Mouse (Mus musculus) heart, adult 2 months (tissue): ENCODE measurements around the gene Cdc26.

Source experiments
- CTCF ChIP-seq: fragments of 200-600 bp; IDR thresholded peaks from 2 replicates; pipeline ENCODE4 v1.8.1; 2022; ENCODE audit warnings: antibody characterized with exemption, mild to moderate bottlenecking, moderate library complexity
- EP300 ChIP-seq: fragments of 200-500 bp; IDR thresholded peaks from 2 replicates; pipeline ENCODE4 v1.6.1; 2011; ENCODE audit warnings: low read depth, low read length, control low read depth; ENCODE audit not compliant: insufficient read depth

DNA sequence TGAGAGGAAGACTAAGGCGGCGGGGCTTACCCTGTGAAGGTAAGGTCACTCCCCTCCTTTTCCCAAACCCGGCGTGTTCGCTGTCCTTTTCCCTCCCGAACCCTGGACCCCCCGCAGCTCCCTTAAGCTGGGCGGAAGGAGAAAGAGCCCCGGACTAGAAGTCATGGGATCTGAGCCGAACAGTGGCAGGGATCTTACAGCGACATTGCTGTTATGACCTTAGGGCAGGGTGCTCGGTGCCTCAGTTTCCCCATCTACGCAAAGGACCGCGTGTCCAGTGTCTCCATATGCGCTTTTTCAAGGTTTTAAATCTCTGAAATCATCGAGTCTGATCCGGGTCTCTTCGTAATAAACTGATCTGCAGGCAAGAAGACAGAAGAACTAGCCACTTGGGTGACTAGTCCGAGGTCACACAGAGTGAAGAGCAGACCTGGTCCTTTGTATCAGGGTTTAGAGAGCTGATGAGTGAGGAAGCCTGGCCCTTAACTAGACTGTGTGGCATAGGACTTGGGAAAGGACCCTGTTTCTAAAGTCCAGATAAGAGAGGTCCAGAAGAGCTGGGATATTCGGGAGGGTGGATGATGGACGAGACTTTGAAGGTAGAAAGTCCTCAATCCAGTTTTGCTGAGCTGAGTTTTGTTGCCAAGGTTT, 47.5 kb downstream of the Cdc26 start:
- TF ChIP-seq CTCF, result no peak
- TF ChIP-seq EP300, result no peak
